Mouse (Mus musculus) spleen, embryonic (tissue): Measurements from ENCODE around the gene Srl.

ENCODE experiments used
- CTCF ChIA-PET: fragments of 350-600 bp; sonication (Branson Sonifier 250); formaldehyde crosslinking; loops from one replicate; lab custom pipeline; 2022; lab: Charles Lee

Gene Srl

GRCm38 (mm10) chr16:4541501-4542198, at the start of gene Srl:
Gene Srl (minus strand): TSS chr16:4541816.
- CTCF ChIA-PET, result no interaction called here

- CTCF ChIA-PET, result no interaction called here
These were observed 48.6 kb upstream of the Srl start for GRCm38 (mm10) chr16:4590236-4590635.

DNA sequence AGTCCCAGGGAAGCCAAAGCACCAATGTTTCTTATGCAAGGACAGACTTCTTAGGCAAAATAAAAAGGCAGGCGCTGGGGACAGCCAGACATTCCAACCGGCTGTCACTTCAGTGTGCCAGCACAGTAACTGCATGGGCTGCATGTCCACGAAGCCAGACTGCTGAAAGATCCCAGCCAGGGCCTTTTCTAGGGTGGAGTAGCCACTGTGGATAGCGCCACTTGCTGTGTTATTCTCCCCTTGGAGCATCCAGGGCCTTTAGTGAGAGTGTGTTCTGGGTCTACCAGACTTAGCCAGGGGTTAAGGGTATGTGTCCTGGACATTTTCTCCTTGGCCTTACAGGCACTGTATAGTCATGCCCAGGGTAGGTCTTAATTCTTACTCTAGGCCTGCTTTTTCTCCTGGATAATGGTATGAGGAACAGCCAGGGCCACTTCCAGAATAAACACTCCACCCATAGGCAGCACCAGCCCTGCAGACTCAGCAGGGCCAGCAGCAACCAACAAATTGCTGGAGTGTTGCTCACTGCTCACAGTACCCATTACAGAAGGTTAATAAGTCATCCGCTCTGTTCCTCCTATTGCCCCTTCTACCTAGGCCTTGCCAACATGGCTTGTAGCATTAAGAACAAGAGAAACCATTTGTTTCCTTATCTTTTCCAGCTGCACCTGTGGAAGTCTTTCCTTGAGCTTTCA, 46.0 kb upstream of the Srl start:
- CTCF ChIA-PET, result interaction anchor here (0.5 kb wide), 1 partner anchor 20 kb away, joined by 4 read pairs; no protein-coding TSS in a partner anchor

DNA sequence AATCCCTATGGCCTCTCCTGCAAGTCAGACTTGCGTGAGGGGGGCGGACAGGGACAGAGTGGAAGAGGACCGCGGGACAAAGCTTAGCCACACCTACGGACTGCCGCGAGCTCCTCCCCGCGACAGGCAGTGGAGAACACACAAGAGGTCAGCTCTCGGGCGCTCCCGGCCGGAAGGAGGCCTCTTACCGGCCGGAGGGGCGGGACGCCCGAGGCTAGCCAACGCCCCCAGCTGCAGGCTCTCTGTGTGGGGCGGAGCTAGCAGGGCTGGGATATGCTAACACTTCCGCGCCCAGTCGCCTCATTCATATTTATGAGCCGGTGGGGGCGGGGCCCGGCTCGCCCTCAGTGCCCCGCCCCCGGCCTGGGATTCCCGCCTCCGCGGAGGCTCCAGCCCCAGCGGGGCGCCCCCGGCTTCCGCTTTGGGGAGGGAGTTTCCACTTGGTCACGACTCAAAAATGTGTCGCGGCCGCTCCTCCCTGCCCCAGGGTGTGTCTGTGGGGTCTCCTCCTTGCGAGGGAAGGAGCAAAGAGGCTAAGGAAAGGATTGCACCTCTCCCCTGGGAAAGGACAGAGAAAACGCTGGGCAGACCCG, 45.0 kb upstream of the Srl start:
- CTCF ChIA-PET, result interaction anchor here (0.5 kb wide), 1 partner anchor 55 kb away, joined by 7 read pairs; no protein-coding TSS in a partner anchor

- CTCF ChIA-PET, result no interaction called here
These were observed 44.3 kb upstream of the Srl start for GRCm38 (mm10) chr16:4585642-4586530.

DNA sequence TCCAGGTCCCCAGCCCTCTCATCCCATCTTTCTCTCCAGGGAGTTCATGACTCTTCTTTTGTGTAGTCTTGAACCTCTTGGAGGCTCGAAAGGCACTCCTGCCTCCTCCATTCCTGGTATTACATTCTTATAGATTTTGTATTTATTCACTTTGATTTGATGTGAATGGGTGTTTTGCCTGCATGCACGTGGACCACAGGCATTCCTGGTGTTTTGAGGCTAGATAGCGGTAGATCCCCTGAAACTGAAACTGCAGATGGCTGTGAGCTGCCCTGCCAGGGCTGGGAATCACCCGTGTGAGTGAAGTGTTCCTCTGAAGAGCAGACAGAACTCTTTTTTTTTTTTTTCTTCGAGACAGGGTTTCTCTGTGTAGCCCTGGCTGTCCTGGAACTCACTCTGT, 42.8 kb upstream of the Srl start:
- CTCF ChIA-PET, result interaction anchor here (0.8 kb wide), 1 partner anchor 8 kb away, joined by 4 read pairs; no protein-coding TSS in a partner anchor

DNA sequence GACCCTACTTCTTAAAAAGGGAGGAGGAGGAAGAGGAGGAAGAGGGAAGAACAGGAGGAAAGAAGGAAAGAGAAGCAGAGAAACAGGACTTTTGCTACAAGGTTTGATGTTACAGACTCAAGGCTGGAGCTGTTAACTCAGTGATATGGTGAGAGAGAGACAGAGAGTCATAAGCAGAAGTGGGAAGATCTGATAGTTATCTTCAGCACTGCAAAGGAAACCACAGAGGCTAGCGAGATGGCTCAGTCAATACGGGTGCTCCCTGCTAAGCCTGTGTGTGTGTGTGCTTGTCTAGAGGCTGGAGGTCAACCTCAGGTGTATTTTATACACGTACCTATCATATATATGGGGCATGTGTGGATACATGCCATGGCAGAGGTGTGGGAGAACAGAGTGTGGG, 42.2 kb upstream of the Srl start:
- CTCF ChIA-PET, result no interaction called here

DNA sequence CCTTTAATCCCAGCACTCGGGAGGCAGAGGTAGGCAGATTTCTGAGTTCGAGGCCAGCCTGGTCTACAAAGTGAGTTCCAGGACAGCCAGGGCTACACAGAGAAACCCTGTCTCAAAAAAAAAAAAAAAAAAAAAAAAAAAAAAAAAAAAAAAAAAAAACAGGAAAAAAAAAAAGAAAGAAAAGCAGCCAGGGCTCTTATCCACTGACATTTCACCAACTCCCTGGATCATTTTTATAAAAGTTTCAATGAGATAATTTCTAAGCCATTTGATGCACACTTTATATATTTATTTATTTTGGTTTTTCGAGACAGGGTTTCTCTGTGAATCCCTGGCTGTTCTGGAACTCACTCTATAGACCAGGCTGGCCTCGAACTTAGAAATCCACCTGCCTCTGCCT, 39.6 kb upstream of the Srl start:
- CTCF ChIA-PET, result interaction anchor here (0.5 to 0.7 kb wide), 2 partner anchors 12 to 31 kb away, joined by 3 to 9 read pairs; no protein-coding TSS in a partner anchor

GRCm38 (mm10) chr16:4578630-4579029, 37.0 kb upstream of the Srl start:
- CTCF ChIA-PET, result interaction anchor here (0.6 kb wide), 1 partner anchor 414 kb away, joined by 4 read pairs; no protein-coding TSS in a partner anchor

- CTCF ChIA-PET, result interaction anchor here (0.5 to 1.0 kb wide), 3 partner anchors 9 to 554 kb away, joined by 3 read pairs; partner anchors contain the start of gene Glis2
These were observed 35.3 kb upstream of the Srl start for GRCm38 (mm10) chr16:4576873-4577272.

DNA sequence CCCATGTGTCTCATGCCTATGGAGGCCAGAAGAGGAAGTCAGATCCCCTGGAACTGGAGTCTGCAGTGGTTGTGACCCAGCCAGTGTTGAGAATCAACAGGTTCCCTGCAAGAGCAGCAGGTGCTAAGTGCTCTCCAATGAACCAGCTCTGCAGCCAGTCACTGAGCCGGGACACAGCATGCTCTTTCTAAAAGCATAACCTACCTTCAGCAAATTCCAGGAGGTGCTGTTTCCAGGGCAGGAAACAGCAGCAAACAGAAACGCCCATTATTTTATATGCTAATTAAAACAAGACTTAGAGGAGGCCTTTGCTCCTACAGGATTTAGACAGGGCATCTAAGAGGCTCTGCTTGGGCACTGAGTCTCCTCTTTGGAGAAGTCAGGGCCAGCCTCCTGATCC, 34.4 kb upstream of the Srl start:
- CTCF ChIA-PET, result no interaction called here

DNA sequence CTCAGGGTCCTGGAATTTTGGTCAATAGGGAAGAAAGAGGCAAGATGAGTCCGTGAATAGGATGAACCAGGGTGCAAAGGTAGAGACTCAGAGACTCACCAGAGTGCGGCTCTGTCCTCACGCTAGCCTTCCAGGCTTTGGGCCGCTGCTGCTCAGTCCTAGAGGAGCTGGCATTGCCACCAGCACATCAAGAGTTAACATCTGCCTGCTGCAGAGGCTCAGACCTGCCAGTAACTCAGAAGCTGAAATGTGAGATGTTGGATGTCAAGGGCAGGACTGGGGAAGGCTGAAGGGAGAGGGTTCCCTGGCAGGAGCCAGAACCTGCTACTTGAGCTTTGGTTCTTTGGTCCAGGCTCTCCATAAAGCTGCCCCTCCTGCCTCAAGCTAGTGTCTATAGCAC, 29.1 kb upstream of the Srl start:
- CTCF ChIA-PET, result interaction anchor here (1.3 kb wide), 1 partner anchor 37 kb away, joined by 5 read pairs; no protein-coding TSS in a partner anchor

- CTCF ChIA-PET, result interaction anchor here (0.6 to 1.3 kb wide), 7 partner anchors 9 to 258 kb away, joined by 3 to 5 read pairs (median 4); no protein-coding TSS in a partner anchor
These were observed 26.3 kb upstream of the Srl start for GRCm38 (mm10) chr16:4567912-4568311.

DNA sequence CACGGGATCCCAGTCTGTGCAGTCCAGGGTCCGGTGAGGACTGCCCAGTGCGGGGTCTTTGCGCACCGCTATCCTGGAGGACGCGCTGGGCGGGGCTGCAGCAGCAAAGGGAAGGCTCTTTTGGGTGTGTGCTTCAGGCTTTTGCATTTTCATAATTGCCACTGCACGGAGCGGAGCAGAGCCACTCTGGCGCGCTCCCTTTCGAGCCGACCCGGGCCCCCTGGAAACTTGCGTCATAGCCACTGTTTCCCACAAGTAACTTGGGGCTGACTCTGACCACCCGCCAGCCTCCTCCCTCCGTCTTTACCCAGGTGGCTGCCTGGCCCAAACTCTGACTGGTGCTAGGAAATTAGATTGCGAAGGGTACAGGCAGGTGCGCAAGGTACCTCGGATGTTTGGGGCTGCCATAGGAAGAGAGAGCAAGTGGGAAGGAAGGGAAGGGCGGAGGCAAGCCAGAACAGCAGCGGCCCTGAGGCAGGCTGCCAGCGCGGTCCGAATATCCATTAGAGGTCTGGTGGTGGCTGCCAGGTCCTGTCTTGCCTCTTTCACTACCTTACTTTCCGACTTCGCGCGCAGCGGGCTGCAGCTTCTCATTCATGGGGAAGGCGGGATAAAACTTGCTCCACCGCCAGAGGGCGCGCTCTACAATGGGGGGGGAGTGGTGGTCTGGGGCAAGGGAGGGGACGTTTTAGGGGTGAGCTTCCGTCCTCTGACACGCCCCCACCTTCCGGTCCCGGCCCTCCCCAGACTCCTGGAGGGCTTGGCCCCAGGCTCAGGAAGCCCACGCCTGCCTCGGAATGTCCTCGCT, 18.7 kb upstream of the Srl start:
- CTCF ChIA-PET, result interaction anchor here (0.6 to 0.7 kb wide), 4 partner anchors 21 to 93 kb away, joined by 4 to 6 read pairs (median 4); no protein-coding TSS in a partner anchor

DNA sequence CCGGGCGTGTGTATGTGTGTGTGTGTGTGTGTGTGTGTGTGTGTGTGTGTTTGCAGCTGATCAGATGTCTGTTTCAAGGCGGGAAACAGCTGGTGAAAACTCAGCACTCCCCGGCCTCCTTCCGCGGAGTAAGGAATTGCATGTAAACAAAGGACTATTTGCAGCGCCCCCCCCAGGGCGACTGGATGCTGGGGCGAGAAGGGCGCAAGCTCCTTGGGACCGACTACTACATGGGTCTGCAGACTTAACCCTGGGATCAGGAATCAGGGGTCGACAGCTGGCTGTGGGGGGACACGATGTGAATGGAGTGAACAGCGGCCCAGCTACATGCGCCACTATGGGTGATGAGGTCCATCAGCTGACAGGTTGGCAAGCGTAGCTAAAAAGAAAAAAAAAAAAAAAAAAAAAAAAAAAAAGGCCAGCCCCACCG, 18.1 kb upstream of the Srl start, which contains the start of gene Tfap4:
Tfap4 (minus strand) TSS at position 140 of the 430 bp plus-strand sequence.
- CTCF ChIA-PET, result interaction anchor here (0.6 to 0.7 kb wide), 4 partner anchors 20 to 94 kb away, joined by 4 to 6 read pairs (median 4); no protein-coding TSS in a partner anchor

- CTCF ChIA-PET, result interaction anchor here (0.6 to 0.7 kb wide), 3 partner anchors 68 to 137 kb away, joined by 4 to 7 read pairs (median 5); no protein-coding TSS in a partner anchor
These were observed 17.5 kb upstream of the Srl start for GRCm38 (mm10) chr16:4558980-4559631.

DNA sequence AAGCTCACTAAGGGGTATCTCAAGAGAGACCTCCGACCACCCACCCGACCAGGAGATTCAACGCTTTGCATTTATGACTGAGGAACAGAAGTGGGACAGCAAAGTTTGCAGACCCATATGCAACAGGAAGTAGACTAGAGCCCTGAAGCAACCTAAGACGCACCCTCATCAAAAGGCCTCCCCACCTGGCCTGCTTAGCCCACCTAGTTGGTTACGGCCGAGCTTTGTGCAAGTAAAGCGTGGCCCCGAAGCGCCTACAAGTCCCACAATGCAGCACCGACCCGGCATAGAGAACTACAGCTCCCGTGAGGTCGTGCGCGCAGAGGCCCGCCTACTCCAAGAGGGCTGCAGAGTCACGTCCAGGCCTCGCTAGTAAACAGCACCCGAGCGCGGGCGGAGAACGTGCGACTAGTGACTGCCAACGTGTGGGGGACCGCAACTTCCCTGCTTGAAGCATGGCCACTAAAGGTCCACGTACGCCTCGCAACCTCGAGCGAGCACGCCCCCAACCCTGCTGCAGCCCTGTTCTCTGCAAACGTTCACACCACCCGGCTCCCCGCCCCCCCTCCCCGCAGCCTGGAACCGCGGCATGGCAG, 16.9 kb upstream of the Srl start:
- CTCF ChIA-PET, result interaction anchor here (0.6 kb wide), 2 partner anchors 69 to 136 kb away, joined by 3 to 7 read pairs; no protein-coding TSS in a partner anchor

DNA sequence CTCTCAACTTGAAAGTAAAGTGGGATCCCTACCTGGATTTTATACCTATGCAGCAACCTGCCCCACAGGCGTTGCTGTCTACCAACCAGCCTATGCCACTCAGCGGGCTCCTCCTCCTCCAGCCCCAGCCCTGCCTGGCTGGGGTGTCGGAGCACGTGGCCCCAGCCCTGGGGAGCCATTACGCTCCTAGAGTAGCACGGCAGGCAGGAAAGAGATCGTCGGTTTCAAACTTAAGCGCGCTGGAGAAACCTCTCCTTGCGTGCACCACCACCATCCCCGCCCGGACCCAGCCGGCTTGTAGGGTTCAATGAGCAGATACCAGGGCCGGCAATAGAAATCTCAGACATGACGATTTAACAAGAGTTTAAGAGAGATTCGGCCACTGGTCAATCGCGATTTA, 16.3 kb upstream of the Srl start:
- CTCF ChIA-PET, result interaction anchor here (0.6 kb wide), 1 partner anchor 69 kb away, joined by 3 read pairs; no protein-coding TSS in a partner anchor

GRCm38 (mm10) chr16:4557085-4557484, 15.5 kb upstream of the Srl start:
- CTCF ChIA-PET, result no interaction called here
